Mouse (Mus musculus) left cerebral cortex, adult 18-20 months (tissue): ENCODE measurements around the gene Npnt. TPM values are rescaled to one million over a fixed set of nuclear protein-coding genes. Genes with fewer than 3 reads are reported as not detected.
A peak's percentile ranks its signal among the peaks of the same experiment; 100 is the strongest.

Experiments
- DNase-seq, 2 experiments: peaks; one replicate each; pipeline ENCODE4 v3.0.0; 2021 to 2022; ENCODE audit warnings: low spot score in 2 of 2, mixed read lengths in 1 of 2
- long read RNA-seq, 2 experiments: library from polyadenylated mRNA; stranded (forward); transcript quantifications; one replicate each; pipeline ENCODE4 v2.0.0; 2021
- total RNA-seq, 2 experiments: library from RNA; stranded (reverse); gene quantifications; 2 replicates each; pipeline ENCODE4 v1.2.3; 2021

The Npnt gene
- total RNA-seq, result 10 to 100 TPM; 11.2 to 14.1 TPM
- long read RNA-seq, experiment 1, full-length matches to known transcripts, result 4 of 14 reads
- long read RNA-seq, experiment 1, partial matches to known transcripts, result 9 of 14 reads
- long read RNA-seq, experiment 1, other reads (novel, unspliced or antisense), result 1 of 14 reads
- long read RNA-seq, experiment 2, full-length matches to known transcripts, result 6 of 10 reads
- long read RNA-seq, experiment 2, partial matches to known transcripts, result 4 of 10 reads
- long read RNA-seq, experiment 2, other reads (novel, unspliced or antisense), result 0 of 10 reads

DNA sequence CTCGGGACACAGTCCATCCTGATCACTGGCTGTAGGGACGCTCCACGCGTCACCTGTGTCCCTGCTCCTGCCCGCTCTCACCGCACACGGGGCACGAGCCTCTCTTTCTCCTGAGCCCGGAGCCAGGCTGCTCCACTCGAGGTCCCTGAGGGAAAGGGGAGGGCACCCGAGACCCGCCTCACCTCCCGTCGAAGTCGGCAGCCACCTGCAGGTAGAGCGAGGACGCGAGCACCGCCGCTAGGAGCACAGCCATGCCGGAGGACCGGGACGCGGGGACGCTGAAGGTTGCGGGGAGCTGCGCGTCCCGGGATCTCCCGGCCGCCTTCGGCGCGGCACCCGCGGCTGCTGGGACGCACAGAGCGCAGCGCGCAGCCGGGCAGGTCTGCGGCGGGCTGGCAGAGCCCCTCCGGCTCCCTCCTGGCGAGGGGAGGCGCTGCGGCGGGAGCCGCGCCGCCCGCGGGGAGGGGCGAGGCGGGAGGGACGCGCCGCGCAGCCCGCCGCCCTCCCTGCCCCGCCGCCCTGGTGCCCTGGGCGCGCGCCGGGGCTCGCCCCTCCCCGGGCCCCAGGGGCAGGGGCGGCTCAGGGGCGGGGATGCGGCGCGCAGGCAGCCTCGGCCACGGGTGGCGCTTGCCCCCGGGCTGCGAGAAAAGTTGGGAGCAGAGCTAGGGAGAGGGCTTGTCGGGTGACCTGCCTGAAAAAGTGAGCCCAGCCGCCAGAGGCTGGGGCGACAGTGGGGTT lies at the start of gene Npnt:
Gene Npnt, minus strand, starts transcription at position 501 of the 738 bp plus-strand sequence.
- peak in 1 of 2 experiments; percentile 20 for DNase-seq

DNA sequence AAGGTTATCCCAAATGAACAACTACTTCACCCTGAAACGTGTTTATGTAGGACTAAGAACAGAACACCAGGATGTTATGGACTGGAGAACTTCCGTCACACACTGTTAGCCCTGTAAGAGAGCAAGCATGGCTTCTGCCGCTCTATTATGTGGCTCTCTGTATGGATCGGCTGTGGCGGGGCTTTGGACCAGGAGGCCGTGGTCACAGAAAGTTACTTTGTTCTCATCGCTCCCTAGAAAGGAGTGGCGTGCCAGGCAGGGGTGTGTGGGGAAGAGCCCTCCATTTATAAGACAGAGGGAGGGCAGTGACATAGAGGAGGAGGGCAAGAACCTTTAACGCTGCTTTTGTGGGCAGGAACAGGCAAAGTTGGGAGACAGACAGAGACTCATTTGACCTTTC lies 46.2 kb upstream of the Npnt start:
- no peak for DNase-seq

DNA sequence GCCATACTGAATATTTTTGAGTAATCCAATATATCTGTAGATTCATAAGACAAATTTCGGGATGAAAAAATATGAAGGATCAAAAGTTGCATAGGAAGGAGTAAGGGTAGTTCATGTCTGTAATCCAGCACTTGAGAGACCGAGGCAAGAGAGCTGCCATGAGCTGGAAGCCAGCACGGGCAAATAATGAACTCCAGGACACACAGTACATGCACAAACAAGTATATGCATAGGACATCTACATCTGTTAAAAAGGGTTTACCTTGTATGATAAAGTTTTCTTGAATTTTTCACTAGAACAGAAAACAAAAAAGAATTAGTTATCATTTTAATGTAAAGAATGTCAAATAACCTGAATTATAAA lies 45.8 kb upstream of the Npnt start:
- DNase-seq, result no peak

DNA sequence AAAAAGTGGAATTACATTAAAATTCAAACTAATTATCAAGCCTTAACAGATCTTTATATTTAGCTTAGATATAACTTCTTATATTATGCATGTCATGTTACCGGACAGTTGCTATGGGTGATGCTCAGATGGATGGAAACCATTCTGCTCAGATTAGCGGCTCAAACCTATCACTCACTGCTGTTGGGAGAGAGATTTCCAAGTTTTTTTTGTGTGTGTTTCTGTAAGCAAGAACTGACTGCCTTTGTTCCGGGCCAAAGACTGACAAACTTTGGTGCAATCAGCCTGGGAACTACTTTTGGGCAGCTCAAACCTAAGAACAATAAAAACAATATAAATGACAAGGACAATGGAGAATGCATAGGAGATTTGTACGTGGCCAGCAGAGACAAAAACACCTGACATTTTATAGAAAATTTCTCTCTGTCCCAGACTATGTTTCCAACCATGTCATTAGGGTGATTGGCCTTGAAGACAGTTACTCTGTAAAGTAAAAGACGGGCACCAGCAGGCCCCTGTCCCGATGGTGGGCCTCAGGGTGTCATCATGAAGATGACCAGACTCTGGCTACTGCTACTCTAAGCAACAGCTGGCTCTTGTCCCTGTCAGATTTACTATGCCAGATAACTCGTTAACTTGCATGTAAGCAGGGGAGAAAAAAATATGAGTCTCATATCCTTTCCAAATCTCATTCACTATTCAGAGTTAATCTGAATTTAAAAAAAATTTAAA lies 45.2 kb upstream of the Npnt start:
- no peak for DNase-seq

DNA sequence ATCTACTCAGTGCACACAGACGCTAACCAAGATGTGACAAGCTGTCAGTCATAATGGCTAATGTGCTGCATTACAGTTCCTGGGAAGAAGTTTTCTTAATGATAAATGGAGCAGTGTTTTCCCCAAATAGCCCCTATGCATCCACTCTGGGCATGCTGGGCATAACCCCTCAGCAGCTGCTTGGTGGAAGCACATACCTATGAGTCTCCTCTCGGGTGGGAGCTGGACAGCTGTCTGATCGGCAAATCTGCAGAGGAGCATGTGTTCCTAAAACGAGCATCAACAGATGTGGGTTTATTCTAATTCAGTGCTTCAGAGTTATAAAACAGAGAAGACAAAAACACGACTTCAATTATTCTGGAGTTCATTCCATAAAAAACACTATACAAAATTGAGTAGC lies 36.1 kb upstream of the Npnt start:
- DNase-seq, result no peak

DNA sequence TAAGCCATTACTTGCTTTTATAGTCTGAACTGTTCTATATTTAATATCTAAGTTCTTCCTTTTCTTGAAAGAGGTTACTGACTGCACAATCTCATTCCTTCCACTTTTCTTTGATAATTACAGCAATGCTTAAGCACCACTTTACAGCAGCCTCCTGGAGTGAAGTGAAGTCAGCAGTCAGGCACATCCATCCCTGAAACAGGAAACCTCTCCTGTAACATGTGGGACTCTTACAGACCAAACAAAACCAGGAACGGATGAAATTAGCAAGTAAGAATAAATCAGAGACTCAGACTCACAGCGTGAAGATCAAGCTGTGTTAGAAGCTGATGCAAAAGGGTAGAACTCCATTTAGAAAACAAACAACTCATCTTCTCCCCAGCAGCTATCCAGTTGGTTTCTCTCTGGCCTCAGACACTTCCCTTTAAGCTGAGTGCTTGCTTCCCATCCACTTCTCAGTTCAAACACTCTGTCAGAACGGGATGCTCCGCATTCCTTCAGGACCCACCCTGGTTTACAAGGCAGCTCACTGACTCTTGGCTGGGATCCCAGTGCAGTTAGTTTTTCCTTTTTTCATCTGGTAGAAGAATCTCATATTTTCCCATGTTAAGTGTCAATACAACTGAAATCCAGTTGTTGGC lies 33.9 kb upstream of the Npnt start:
- DNase-seq, result no peak

DNA sequence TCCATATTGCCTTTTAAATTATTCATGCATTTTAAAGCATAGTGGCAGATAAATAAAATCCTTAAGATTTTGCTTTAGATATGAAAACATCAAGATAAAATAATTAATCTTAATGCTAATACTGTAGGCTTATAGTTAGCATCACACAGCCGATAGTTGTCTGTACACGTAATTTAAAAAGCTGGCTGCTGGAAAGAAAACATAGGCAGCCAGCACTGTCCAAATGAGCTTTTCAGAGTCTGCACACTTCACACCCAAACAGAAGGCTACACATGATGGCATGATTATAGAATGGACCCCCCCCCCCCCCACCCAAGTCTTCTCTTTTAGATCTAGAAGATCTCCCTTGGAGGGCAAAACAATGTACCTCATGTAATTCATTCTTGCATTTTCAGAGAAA lies 31.9 kb upstream of the Npnt start:
- DNase-seq, result no peak

DNA sequence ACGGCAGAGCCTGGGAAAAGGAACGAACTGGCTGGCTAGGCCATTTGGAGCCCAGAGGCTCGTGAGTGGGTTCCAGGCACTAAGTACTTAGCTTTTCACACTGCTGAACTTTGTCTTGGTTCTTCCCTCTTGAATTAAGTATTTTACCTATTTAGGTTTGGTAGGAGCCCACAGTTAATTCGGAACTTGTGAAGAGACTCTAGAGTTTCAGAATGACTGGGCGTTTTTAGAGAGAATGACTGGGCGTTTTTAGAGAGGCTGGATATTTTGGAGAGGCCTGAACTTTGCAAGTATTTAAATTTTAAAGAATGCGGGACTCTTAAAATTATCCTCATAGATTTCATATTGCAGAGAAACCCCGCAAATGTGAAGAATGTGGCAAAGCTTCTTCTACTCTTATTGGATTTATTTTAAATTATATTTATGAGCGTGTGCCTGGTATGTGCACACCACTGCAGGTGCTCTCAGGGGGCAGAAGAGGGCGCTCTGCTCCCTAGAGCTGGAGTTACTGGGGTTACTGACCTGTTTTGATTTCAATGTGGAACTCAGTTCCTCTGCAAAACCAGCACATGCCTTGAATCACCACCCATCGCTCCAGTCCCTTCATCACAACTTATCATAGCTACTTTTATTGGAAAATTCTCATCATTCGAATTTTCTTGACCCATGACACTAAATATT lies 29.8 kb upstream of the Npnt start:
- DNase-seq, result no peak

DNA sequence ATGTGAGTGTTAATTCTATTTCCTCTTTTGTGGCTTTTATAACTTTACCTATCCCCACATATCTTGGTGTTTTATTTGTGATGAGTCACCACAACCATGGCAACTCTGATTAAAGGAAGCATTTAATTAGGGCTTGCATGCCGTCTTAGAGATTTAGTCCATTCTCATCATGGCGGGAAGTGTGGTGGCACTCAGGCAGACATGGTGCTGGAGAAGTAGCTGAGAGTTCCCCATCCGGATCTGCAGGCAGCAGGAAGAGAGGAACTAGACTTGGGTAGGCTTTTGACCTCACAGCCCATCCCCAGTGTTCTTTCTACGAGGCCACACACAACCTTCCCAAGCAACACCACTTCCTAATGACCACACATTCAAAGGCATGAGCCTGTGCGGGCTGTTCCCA lies 16.2 kb upstream of the Npnt start:
- DNase-seq, result no peak

DNA sequence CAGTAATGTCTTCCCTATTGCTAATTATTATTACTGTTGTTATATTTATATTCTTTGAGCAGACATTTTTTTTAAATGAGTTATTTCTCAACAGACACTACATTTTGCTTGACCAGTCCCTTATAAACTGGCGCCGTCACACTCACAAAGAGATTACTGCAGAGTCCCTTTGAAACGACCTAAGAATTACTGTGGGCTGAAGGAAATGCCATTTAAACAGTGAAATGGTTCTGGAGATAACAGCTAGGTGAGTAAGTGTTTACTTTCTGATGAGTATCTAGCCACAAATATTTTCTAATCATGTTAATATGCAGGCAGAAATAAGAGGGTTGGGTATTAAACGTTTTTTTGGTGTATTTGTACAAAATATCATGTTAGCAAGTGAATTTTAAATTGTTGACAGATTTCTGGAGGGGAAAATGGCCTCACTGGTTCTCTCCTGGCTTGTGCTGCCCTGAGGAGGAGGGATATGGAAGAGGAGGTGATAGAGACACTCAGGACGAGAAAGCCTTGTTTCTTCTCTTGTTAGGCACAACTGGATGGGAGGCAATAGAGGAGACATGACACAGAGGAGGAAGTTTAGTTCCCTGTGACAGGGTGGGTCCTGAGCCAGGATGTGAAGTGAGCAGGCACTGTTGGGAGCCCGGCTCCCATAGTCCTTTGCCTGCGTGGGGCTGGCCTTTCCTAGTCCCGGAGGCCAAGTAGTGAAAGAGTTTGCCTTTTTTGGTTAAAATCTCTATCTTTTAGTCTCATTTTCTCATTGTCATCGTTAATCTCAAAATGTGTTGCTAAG lies 14.8 kb upstream of the Npnt start:
- no peak for DNase-seq

DNA sequence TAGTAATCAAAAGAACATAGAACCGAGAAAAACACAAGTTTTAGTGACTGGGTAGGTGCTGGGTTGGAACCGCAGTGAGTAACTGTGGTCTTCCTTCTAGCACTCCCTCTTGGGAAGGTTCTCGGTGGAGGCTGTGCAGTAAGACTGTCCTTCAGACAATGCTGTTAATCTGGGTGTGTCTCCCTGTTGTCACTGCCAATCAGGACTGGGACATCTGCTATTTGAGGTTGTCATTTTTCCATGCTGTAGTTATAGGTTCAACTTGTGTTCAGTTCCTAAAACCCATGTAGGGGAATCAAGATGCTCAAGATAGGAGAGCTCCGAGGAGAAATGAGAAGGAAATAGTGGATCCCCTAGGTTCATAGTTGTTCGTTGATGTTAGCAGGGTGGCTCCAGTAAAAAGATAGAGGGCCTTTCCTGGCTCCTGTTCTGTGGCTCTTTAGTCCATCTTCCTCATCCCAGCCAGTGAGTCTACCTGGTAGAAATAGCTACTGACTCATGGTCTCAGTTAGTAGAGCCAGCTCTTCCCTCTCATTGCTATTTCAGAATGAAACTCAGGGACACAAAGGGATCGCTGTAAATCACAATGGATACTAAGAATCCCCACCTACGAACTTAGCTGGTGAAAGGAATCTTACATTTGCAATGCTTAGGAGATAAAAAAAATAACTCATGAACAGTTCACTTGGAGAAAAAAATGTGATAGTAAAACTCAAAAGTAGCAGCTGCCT lies 12.7 kb upstream of the Npnt start:
- no peak for DNase-seq

DNA sequence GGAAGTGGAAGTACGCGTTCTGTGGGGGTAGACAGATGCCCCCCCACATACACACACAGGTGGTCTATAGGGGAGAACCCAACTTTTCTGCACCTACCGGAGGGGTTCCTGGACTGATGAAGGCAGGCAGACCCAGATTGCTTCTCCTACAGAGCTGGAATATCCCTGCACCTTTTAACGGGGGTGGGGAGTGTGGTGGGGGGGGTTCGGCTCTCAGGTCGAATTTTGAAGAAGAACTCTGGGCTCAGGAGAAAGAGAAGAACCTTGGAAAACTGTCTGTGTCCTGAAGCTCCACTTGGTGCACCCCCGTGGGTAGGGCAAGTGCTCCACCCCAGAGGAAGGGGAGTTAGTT lies 414 bp upstream of the Npnt start:
- DNase-seq, result no peak

DNA sequence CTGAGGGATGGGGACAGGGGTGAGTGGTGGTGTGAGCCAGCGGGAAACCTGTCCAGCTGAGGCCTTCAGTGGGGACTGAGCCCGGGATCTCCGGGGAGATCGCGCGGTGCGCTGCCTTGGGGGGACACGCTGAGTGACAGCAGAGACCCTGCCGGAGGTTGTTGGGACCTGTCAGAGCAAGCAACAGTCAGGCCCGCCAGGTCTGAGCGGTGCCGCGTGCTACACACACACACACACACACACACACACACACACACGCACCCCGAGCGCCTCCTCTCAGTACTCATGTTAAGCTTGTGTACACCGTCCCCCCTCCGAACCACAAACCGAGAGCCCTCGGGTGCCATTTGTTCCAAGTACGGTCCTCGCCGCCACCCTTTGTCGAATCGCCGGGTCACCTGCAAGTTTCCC lies 706 bp downstream of the Npnt start:
- DNase-seq, result peak in 1 of 2 experiments; percentile 28

DNA sequence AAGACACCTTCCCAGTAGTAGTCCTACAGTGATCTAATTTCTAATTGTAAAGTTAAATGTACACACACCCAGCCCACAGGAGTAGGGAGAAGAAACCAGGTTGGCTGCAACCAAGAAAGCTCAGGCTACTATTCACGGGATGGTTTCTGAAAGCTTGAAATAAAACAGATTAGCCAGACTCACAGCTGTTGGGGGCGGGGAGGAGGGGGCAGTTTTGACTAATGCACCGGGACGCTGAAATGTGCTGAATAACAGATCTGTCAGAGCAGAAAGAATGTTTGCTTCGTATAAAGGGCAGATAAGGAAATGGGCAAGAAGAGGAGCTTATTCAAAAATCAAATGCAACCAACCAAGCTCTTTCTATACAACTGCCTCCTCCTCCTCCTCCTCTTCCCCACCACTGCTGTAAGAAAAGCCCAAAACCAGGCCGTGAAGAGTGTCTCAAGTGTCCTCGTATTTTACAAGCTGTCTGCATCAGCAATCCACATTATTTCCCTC lies 1.7 kb downstream of the Npnt start:
- no peak for DNase-seq

DNA sequence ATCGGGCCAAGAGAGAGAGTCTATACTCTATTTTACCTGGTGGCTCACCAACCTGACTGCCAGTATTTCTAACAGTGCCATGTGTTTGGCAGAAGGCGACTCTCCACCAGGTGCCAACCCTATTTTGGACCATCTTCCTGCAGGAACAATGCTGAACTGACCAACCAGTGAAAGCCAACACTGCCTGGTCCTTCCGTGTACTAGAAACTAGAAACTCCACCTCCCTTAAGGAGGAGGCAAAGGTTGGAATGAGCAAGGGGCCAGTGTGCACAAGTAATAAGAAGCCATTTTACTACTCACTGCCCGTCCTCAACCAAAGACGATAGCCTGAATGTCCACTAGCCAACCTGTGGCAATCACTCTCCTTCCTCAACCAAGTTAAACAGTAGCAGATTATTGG lies 4.0 kb downstream of the Npnt start:
- no peak for DNase-seq

DNA sequence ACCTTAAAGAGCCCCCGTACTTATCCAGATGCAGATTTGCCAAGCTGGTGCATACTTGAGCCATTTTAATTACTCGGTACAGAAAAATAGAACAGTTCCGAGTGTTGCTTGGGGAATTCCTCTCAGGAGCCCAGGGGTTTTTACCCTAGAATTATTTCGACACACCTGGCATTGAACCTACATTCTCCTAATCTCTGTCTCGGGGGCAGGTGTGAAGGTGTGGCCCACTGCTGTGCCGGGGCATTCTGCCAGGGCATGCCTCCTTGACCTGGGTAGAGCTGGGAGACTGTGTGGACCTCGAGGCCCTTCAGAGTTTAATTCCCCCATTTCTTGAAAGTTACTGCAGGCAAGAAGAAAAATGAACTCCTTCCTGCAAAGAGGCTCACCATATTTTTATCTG lies 4.4 kb downstream of the Npnt start:
- no peak for DNase-seq

DNA sequence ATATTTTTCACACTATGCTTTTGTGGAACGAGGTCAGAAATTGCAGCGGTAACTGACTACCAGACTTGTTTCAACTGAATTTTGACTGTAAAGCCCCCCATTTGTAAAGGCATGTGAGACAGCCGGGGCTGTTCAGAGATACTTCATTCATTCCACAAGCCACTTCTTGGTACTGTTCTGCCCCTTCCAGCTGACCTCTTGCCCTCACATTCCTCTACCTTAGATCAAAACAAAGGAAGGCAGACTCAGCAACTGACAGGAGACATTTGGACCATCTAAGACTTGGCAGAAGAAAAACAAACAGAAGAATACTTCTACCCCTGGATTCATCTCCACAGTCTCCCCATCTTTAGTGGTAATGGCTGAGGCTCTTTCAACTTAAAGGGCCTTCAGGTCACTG lies 5.5 kb downstream of the Npnt start:
- no peak for DNase-seq

DNA sequence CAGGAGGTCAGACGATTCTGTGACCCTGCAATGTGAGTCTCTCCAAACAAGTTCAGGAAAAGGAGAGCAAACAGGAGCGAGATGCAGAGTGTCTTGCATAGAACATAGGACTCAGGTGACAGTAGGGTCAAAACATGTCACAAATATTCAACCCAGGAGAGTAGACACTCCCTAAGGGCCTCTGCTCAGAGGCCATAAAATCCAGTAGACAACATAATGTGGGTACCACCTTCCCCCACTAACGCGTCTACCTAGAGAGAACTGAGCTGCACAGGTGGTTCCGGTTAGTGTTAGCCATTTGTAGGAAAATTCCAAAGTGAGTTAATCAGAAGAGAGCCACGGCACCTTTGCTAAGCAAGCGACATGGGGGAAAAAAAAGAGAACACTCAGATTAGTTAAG lies 5.9 kb downstream of the Npnt start:
- no peak for DNase-seq

DNA sequence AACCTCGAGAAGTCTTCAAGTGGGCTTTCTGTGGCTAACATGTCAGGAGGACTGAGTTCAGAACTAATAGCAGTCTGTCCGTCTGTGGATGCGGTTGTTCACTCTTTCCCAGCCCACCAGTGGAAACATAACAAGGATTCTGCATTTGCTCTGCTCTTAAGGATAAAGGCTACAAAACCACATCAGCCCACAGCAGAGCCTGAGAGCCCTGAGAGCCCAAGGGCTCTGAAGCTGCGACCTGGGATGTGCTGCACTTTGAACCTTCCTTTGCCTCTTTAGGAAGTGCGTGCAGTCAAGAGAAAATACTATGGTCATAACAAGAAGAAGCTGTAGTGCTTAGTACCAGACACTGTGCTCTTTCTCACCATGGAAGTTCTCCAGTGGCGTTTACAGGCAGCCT lies 7.3 kb downstream of the Npnt start:
- DNase-seq, result no peak
